Comparison of ENCODE assay signal across 18 mouse cellular contexts in the genomic region with DNA sequence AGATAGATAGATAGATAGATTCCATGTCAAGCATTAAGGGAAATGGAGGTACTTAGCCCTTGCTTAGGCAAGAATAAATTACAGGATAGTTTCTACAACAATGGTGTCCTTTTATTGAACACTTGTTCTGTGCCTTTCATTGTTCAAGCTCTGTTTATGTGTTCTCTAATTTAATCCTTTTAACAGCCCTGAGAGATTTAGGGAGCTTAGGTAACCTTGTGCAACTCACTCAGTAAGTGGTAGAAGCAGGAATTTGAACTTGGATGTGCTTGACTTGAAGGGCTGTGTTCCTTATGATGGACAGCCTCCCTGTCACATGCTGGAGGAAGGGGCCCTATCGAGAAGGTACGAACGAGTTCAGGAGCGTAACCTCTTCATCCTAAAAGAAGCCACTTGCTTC.
"Had no signal": no experiment of that assay in that cellular context is flagged by ENCODE, and none has a peak within 500 bp of the region (broad histone marks: within the 10 kb centered on the region; RNA-seq: fewer than 3 reads in every experiment).

No protein-coding gene starts in this region.

- DNase-seq: cerebellum, adult 2 months; cerebellum, adult 8-10 months; cerebellum, adult 9-10 months; cerebellum, adult 9-11 months; cerebellum, postnatal 10 days; cerebellum, postnatal 14 days; cerebellum, postnatal 25 days; cerebellum, postnatal 36 days; embryo, embryonic 11 days; forebrain, postnatal 0 days; gastrocnemius, adult 2 months; gastrocnemius, postnatal 10 days; gastrocnemius, postnatal 14 days; gastrocnemius, postnatal 25 days; gastrocnemius, postnatal 36 days; heart, adult 11 months; heart, adult 18-20 months; heart, adult 2 months had no signal
